Mouse (Mus musculus) lung, postnatal 4 days (tissue): Measurements from ENCODE around the gene Dscam.

Experiments
- DNase-seq, 2 experiments: peaks; one replicate each; pipeline ENCODE4 v3.0.0; 2021

Dscam gene

GRCm38 (mm10) chr16:96756994-96757393 is 413.6 kb downstream of the Dscam start:
- no peak for DNase-seq

GRCm38 (mm10) chr16:96754971-96755504 is 415.5 kb downstream of the Dscam start:
- DNase-seq, result no peak

- no peak for DNase-seq
Observed at GRCm38 (mm10) chr16:96754381-96754780, 416.2 kb downstream of the Dscam start.

GRCm38 (mm10) chr16:96753781-96754173 is 416.8 kb downstream of the Dscam start:
- no peak for DNase-seq

DNA sequence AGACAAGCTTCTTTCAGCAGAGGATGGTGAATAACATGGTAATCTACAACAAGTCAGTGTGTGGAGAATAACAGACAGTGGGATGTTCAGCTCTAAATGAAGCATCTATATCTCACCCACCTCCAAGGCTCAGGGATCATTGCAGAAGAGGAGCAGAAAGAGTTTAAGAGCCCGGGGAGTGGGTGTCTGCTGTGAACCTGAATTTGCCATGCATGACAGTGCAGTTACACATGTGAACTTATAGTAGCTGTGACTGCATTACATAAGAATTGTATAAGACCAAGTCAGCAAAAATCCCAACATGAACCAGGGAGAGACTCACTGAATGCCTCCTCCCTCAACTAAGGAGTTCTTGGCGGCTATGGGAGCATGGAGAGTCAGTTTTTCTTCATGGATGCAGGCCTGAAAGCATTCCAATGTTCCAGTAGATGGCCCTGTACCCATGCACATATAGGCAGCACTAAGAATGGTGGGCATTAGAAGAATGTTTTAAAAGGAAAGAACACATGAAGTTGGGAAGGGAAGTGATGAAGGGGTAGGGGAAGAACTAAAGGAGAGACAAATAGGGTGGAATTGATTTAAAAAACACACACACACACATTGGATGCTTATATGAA is 417.3 kb downstream of the Dscam start:
- no peak for DNase-seq

- DNase-seq, result no peak
Observed at GRCm38 (mm10) chr16:96742475-96743255, 427.9 kb downstream of the Dscam start.

DNA sequence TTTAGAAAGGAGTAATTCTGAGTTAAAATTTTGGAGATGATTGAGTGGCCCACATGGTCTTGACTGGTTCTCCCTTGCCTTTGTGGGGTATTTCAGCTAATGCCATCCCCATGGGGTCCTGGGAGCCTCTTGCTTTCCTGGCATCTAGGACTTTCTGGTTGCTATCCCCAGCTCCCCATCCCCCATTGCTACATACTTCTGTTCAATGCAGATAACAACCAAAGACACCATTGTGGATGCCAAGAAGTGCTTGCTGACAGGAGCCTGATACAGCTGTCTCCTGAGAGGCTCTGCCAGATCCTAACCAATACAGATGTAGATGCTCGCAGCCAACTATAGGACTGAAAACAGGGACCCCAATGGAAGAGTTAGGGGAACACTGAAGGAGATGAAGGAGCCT is 429.2 kb downstream of the Dscam start:
- no peak for DNase-seq

- DNase-seq, result no peak
Observed at GRCm38 (mm10) chr16:96740073-96741055, 430.2 kb downstream of the Dscam start.

- DNase-seq, result no peak
Observed at GRCm38 (mm10) chr16:96736501-96736900, 434.1 kb downstream of the Dscam start.

DNA sequence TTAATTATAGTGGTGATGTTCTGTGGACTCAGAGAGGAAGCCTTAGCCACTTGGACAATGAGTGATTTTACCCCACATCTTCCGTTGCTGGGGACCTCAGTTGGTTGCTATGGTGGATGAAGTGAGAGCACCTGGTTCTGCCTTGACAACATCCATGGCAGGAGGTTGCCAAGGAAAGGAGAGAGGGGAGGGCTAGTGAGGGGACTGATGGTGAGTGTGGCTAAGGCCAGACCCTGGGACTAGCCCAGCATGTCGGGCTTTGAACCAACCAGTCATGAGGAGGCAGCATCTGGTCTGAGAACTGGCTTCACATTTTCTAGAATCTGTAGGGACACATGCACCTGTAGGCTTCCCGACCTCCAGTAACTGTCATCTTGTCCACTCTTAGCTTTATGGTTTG is 439.7 kb downstream of the Dscam start:
- DNase-seq, result no peak

GRCm38 (mm10) chr16:96727836-96728774 is 442.4 kb downstream of the Dscam start:
- no peak for DNase-seq

- no peak for DNase-seq
Observed at GRCm38 (mm10) chr16:96725071-96725724, 445.4 kb downstream of the Dscam start.

GRCm38 (mm10) chr16:96724591-96724990 is 446.0 kb downstream of the Dscam start:
- no peak for DNase-seq

GRCm38 (mm10) chr16:96724123-96724522 is 446.4 kb downstream of the Dscam start:
- no peak for DNase-seq

DNA sequence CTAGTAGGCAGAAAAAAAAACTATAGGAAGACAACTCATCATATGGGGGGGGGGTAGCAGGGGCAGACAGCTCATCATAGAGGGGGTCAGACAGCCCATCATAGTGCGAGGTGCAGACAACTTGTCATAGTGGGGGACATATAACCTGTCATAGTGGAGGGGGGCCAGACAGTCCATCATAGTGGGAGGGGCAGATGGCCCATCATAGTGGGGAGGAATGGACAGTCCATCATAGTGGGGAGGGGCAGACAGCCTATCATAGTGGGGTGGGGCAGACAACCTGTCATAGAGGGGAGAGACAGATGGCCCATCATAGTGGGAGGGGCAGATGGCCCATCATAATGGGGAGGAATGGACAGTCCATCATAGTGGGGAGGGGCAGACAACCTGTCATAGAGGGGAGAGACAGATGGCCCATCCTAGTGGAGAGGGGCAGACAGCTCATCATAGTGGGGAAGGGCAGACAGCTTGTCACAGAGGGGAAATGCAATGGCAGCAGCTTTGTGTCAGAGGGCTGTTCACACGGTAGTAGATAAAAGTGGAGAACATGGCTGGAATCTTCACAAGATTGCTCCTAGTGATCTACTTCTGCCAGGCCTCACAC is 447.4 kb downstream of the Dscam start:
- no peak for DNase-seq

DNA sequence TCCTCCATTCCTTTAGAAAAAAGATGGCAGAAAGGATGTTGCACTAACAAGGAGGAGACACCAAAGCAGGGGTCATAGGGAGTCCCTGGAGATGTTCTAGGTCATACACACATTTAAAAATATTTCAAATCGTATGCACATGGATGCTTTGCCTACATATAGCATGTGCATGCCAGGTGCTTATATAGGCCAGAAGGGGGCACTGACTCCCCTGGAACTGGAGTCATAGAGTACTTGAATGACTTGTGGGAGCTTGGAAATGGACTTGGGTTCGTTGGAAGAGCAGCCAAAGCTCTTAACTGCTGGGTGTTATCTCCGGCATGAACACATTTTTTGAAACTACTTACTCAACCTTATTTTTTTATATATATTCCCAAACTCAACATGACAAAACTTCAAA is 448.4 kb downstream of the Dscam start:
- no peak for DNase-seq

DNA sequence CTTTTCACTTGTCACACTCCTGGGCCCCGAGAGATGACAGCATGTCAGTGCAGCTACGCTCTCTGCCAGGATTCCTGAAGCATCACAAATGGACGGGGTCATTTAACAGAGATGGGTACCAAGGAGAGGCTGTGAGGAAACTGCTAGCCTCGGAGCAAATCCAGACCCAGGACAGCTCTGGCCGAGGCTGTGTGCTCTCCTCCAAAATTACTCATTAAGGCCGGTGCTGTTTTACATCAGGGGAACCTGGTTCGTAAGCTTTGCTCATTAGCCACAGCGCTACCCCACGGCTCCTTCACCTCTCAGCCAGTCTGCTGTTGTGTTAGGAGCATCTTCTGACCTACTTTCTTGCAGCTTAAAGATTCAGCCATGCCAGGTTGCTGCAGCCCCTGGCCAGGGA is 449.3 kb downstream of the Dscam start:
- no peak for DNase-seq

GRCm38 (mm10) chr16:96720666-96721065 is 449.9 kb downstream of the Dscam start:
- DNase-seq, result no peak

- no peak for DNase-seq
Observed at GRCm38 (mm10) chr16:96718221-96718620, 452.3 kb downstream of the Dscam start.

GRCm38 (mm10) chr16:96716633-96717032 is 453.9 kb downstream of the Dscam start:
- no peak for DNase-seq

DNA sequence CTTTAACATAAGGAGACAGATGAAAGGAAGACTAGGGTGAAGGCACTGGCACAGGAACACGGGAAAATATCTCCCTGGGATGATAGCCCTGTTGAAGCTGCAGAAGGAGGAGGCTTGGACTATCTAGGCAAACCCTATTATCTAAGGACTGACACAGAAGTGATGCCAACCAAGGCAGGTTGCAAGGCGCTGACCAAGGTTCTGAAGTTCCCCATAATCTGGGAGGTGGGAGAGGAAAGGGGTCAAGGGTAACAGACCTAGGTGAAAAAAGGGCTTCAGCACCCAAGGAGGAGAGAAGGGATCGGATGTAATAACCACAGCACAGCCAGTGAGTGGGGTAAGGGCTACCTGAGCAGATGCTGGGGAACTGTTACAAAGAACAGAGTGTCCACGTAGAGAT is 458.6 kb downstream of the Dscam start:
- DNase-seq, result no peak
